Mouse (Mus musculus) lung, postnatal 10 days (tissue): ENCODE results near the gene Spryd4.
A peak's percentile ranks its signal among the peaks of the same experiment; 100 is the strongest.
"Not testable (repeated sequence)": the region's sequence is repeated elsewhere in the genome, so short reads cannot be mapped to it uniquely, and the experiment has no call there.

Experiments used
- DNase-seq: peaks from one replicate; pipeline ENCODE4 v3.0.0; 2021

Gene Spryd4

GRCm38 (mm10) chr10:128211390-128212108 is at the start of gene Spryd4:
Gene Spryd4 (minus strand): TSS chr10:128211807.
- DNase-seq: peak; percentile 95

- not testable (repeated sequence) for DNase-seq
Measured at GRCm38 (mm10) chr10:128260376-128260775, 48.8 kb upstream of the Spryd4 start.

GRCm38 (mm10) chr10:128259946-128260345 is 48.3 kb upstream of the Spryd4 start:
- no peak for DNase-seq

GRCm38 (mm10) chr10:128258953-128259352 is 47.3 kb upstream of the Spryd4 start:
- no peak for DNase-seq

GRCm38 (mm10) chr10:128256328-128256727 is 44.7 kb upstream of the Spryd4 start:
- no peak for DNase-seq

- DNase-seq: no peak
Measured at GRCm38 (mm10) chr10:128255925-128256324, 44.3 kb upstream of the Spryd4 start.

GRCm38 (mm10) chr10:128253677-128254255 is 42.2 kb upstream of the Spryd4 start, which contains the start of gene Apon:
Gene Apon (plus strand): TSS chr10:128254096.
- DNase-seq: no peak

GRCm38 (mm10) chr10:128250565-128250964 is 39.0 kb upstream of the Spryd4 start:
- no peak for DNase-seq

- DNase-seq: peak; percentile 81
Measured at GRCm38 (mm10) chr10:128247020-128247732, 35.6 kb upstream of the Spryd4 start.

DNA sequence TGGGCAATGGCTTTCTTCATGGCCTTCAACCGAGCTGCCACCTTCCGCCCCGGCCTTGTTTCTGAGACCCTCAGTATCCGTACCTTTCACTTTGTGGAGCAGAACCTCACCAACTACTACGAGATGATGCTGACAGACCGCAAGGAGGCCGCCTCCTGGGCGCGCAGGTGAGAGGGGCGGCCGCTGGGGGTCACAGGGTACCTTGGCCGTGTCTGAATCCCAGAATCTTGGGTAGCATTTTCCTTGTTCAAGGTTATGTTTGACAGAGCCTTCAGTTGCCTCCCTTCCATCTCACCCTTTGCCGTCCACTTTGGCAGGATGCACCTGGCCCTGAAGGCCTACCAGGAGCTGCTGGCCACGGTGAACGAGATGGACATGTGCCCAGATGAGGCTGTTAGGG is 32.5 kb upstream of the Spryd4 start:
- DNase-seq: no peak

DNA sequence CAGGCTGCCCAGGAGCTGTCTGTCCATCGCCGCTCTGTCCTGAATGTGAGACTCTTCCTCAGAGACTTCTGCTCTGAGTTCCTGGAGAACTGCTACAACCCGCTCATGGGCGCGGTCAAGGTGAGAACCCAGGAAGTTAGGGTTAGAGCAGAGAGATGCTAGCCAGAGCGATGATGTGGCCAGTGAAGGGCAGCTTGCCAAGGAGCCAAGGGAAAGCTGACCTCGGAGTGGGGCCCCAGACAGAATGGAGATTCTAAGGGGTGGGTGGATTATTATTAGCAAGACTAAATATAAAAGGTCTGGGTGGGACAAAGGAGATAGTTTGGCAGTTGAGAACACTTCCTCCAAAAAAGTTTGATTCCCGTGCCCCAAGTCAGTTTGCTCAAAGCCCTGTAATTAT is 31.6 kb upstream of the Spryd4 start:
- no peak for DNase-seq

- no peak for DNase-seq
Measured at GRCm38 (mm10) chr10:128240131-128240530, 28.5 kb upstream of the Spryd4 start.

DNA sequence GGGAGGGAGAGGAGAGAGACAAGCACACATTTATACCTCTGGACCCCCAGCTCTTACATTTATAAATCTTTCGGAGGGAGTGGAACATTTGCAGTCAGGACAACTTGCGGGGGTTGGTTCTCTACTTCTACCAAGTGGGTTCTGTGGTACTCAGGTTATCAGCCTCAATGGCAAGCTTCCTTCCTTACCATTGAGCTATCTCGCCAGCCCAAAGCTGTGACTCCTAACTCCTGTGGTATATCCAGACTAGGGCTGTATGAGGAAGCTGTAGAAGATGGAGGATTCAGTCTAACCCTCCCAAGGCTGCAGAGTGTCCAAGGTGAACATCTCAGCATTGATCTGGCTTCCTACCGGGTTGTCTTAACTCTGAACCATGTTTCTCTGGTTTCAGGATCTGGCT is 27.5 kb upstream of the Spryd4 start:
- DNase-seq: no peak

DNA sequence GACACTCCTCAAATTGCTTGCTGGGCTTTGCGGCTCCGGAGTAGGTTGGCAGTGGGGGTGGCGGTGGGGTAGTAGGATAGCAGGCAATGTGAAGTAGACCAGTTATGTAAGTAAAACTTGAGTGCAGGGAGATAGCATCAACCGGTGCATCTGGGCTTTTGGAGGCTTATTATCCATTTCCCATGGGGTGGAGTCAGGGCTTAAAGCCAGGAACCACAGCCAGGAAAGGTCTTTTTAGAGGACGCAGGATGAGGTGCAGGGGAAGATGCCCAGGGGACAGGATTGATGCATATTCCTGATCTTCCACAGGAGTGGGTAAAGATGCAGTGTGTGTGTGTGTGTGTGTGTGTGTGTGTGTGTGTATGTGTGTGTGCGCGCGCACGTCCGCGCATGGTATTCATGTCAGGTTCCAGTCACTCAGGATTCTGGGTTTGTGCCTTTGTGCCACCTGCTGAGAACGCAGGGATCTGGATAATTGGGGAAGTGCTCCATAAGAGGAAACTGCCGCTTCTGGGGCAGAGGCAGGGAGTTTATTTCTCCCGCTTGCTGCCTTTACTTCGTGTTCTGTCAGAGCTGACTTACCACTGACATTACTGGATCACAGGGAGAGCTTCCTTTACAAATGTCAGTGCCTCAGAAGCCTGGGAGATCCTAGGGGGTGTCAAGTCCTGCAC is 26.3 kb upstream of the Spryd4 start:
- peak; percentile 36 for DNase-seq

- no peak for DNase-seq
Measured at GRCm38 (mm10) chr10:128236321-128236720, 24.7 kb upstream of the Spryd4 start.

DNA sequence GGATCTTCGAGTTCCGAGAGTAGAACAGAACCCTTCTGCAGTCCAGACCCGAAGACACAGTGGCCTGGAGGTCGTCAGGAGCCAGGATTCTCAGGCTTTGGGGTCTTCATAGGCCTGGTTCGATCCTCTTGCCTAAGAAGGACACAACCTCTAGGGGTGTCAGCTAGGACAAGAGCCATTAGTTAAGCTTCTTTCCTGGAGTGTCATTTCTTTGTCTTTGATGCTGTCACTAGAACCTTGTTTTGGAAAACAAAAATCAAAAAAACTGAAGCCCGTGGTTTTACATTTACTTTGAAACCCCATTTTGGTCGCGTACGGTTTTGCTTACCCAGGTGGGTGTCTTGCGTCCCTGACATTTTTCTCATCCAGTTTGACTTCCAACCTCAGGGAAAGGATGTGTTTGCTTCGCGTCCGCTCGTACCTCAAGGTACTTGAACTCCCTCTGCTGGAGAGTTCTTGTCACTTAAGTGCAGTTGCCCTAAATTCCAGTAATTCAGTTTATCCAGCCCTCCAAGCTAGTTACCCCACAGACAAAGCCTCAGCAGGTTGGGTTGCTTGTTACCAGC is 20.9 kb upstream of the Spryd4 start:
- DNase-seq: peak; percentile 82

- DNase-seq: peak; percentile 89
Measured at GRCm38 (mm10) chr10:128231697-128232419, 20.3 kb upstream of the Spryd4 start, which contains the start of gene Timeless. Gene Timeless (plus strand): TSS chr10:128232065.

GRCm38 (mm10) chr10:128231146-128231545 is 19.5 kb upstream of the Spryd4 start:
- DNase-seq: no peak

- no peak for DNase-seq
Measured at GRCm38 (mm10) chr10:128230582-128230981, 19.0 kb upstream of the Spryd4 start.

- no peak for DNase-seq
Measured at GRCm38 (mm10) chr10:128228009-128228408, 16.4 kb upstream of the Spryd4 start.

- no peak for DNase-seq
Measured at GRCm38 (mm10) chr10:128227592-128227991, 16.0 kb upstream of the Spryd4 start.

GRCm38 (mm10) chr10:128225538-128225937 is 13.9 kb upstream of the Spryd4 start, which contains the start of gene Mip:
Gene Mip (plus strand): TSS chr10:128225838.
- no peak for DNase-seq
